Mouse (Mus musculus) ES-E14 (cell line): ENCODE data around the gene Xirp1.

Experiments used
- CHD2 ChIP-seq: IDR thresholded peaks from 2 replicates; pipeline ENCODE4 v1.6.1; 2014; ENCODE audit warnings: mild to moderate bottlenecking, low read depth, low read length, inconsistent platforms
- MAFK ChIP-seq: IDR thresholded peaks from 2 replicates; pipeline ENCODE4 v1.6.1; 2014; ENCODE audit warnings: mild to moderate bottlenecking, low read depth, low read length, inconsistent platforms; ENCODE audit not compliant: insufficient read depth

DNA sequence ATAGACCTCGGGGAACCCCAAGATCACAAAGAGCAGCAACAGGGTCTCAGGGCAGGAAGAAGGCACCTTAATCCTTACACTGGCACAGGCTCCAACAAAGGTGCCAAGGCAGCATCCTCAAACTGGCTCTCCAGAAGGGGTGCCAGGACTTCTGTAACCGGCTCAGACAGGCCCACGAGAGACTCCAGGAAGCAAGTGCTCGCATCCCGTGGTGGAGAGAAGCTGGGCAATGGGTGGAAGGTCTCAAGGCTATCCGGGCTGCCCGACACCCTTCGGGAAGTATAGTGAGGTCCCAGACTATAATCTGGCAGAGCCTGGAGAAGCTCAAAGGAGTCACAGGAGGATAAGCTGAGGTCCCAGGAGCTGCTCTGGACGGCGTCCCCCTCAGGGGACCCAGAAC is 51.2 kb downstream of the Xirp1 start:
- TF ChIP-seq CHD2 = no peak
- no peak for TF ChIP-seq MAFK
